Mouse (Mus musculus): ENCODE data around the gene Rho.

Gene Rho

GRCm38 (mm10) chr6:115915601-115916445, 15.7 kb upstream of the Rho start:
- no peak for DNase-seq

GRCm38 (mm10) chr6:115916611-115917010, 14.9 kb upstream of the Rho start:
- no peak for DNase-seq

- no peak for DNase-seq
These were observed 12.9 kb upstream of the Rho start for GRCm38 (mm10) chr6:115918615-115919014.

GRCm38 (mm10) chr6:115919876-115920275, 11.7 kb upstream of the Rho start:
- DNase-seq: peak; percentile 55

GRCm38 (mm10) chr6:115924829-115925228, 6.7 kb upstream of the Rho start:
- DNase-seq: no peak

- DNase-seq: no peak
These were observed 5.1 kb upstream of the Rho start for GRCm38 (mm10) chr6:115926416-115926815.

- DNase-seq: no peak
These were observed 4.0 kb upstream of the Rho start for GRCm38 (mm10) chr6:115927292-115928242.

GRCm38 (mm10) chr6:115930018-115930417, 1.5 kb upstream of the Rho start:
- peak; percentile 37 for DNase-seq

- no peak for DNase-seq
These were observed 843 bp downstream of the Rho start for GRCm38 (mm10) chr6:115932391-115932790.

- no peak for DNase-seq
These were observed 4.0 kb downstream of the Rho start for GRCm38 (mm10) chr6:115935544-115935943.

- DNase-seq: no peak
These were observed 6.5 kb downstream of the Rho start for GRCm38 (mm10) chr6:115938011-115938410.

GRCm38 (mm10) chr6:115938798-115939197, 7.2 kb downstream of the Rho start:
- no peak for DNase-seq

- no peak for DNase-seq
These were observed 9.1 kb downstream of the Rho start for GRCm38 (mm10) chr6:115940603-115941002.

- no peak for DNase-seq
These were observed 9.6 kb downstream of the Rho start for GRCm38 (mm10) chr6:115941128-115941527.

- no peak for DNase-seq
These were observed 12.2 kb downstream of the Rho start for GRCm38 (mm10) chr6:115943498-115944427.

GRCm38 (mm10) chr6:115944638-115945037, 13.1 kb downstream of the Rho start, which contains the start of gene H1foo:
H1foo (plus strand) TSS chr6:115944938.
- no peak for DNase-seq

- DNase-seq: no peak
These were observed 14.1 kb downstream of the Rho start for GRCm38 (mm10) chr6:115945633-115946032.

- DNase-seq: no peak
These were observed 14.8 kb downstream of the Rho start for GRCm38 (mm10) chr6:115946389-115946788.

- peak; percentile 62 for DNase-seq
These were observed 23.0 kb downstream of the Rho start for GRCm38 (mm10) chr6:115954506-115955074.

GRCm38 (mm10) chr6:115955169-115955568, 23.6 kb downstream of the Rho start:
- no peak for DNase-seq

- DNase-seq: no peak
These were observed 24.1 kb downstream of the Rho start for GRCm38 (mm10) chr6:115955664-115956063.

- no peak for DNase-seq
These were observed 24.9 kb downstream of the Rho start for GRCm38 (mm10) chr6:115956418-115956921.
